ENCODE assay signal across 23 mouse cellular contexts in genomic region chr6:56805026-56805425, GRCm38 (mm10). TPM values are rescaled to one million over a fixed set of nuclear protein-coding genes. Genes with fewer than 3 reads are reported as not detected.
DNase-seq lines count a peak whose midpoint lies in the region; ATAC-seq and TF ChIP-seq lines count a peak whose summit lies in the region.
"Had no signal": no experiment of that assay in that cellular context is flagged by ENCODE, and none has a peak within 500 bp of the region (broad histone marks: within the 10 kb centered on the region; RNA-seq: fewer than 3 reads in every experiment).

No protein-coding gene starts in this region.

- no peak overlapping the region for H3K4me2 ChIP-seq in heart, embryonic 11.5 days

- H3K9me3 ChIP-seq in heart, embryonic 11.5 days (replicated peaks; ENCODE audit: control insufficient read depth, low read length), result no peaks in the 10 kb centered on the region
- H3K9me3 ChIP-seq: G1E had no signal

- H3K9ac ChIP-seq in heart, embryonic 11.5 days (ENCODE audit: low read depth, low read length), result no peak overlapping the region

- WGBS in heart, embryonic 11.5 days (ENCODE audit: insufficient replicate concordance), result 81% methylated on average over 4 of the region's 4 CpGs
- WGBS in cerebellum, adult 2 months, result 72% methylated on average over 4 of the region's 4 CpGs

- no peaks in the 10 kb centered on the region for H3K36me3 ChIP-seq in heart, embryonic 11.5 days (ENCODE audit: control insufficient read depth, insufficient read depth, low read length)
- H3K36me3 ChIP-seq: G1E had no signal

- H3K4me1 ChIP-seq in heart, embryonic 11.5 days (ENCODE audit: control insufficient read depth, insufficient read depth, low read length), result no peaks in the 10 kb centered on the region
- no peaks in the 10 kb centered on the region for H3K4me1 ChIP-seq in brown adipose tissue, adult 24 weeks (ENCODE audit: control insufficient read depth, insufficient read depth, insufficient read length, low read length)
- no peaks in the 10 kb centered on the region for H3K4me1 ChIP-seq in cerebellum, adult 2 months (ENCODE audit: control insufficient read depth, insufficient read depth, low read length)

- H3K4me3 ChIP-seq in heart, embryonic 11.5 days (ENCODE audit: low read depth, low read length), result no peak overlapping the region
- H3K4me3 ChIP-seq in brown adipose tissue, adult 24 weeks (ENCODE audit: insufficient read depth, low read depth, low read length), result peak overlapping the region; percentile 15; the same call in 1 of the 2 replicates
- no peak overlapping the region for H3K4me3 ChIP-seq in cerebellum, adult 2 months (replicated peaks; ENCODE audit: insufficient read depth, low read depth, low read length)

- no peak for TF ChIP-seq CTCF in cerebellum, adult 2 months (IDR thresholded peaks at IDR 0.05; ENCODE audit: borderline replicate concordance, insufficient read depth, low read depth, low read length)

- TF ChIP-seq POLR2A in cerebellum, adult 2 months (IDR thresholded peaks at IDR 0.05; ENCODE audit: borderline replicate concordance, insufficient read depth, low read length), result no peak

- DNase-seq in heart, adult 11 months, result peak; percentile 90
- DNase-seq in adipocyte (ENCODE audit: low spot score), result peak; percentile 69
- DNase-seq in cerebellum, adult 2 months, result no peak
- DNase-seq in layer of hippocampus, postnatal 36 days, result no peak
- DNase-seq: adrenal gland, adult 2 months; adrenal gland, adult 8-10 months; adrenal gland, postnatal 10 days; adrenal gland, postnatal 14 days; adrenal gland, postnatal 25 days; adrenal gland, postnatal 36 days; B cell, adult 2 months; cerebellum, adult 11 months; cerebellum, adult 11-12 months; cerebellum, adult 18-20 months; cerebellum, adult 8-10 months; cerebellum, adult 9-10 months had no signal

- no peak for ATAC-seq in heart, embryonic 11.5 days (replicated peaks; ENCODE audit: insufficient number of reproducible peaks, low FRiP score, low TSS enrichment)
- ATAC-seq: activated CD4-positive, CD25-positive, alpha-beta regulatory T cell, adult 4 months; CD4-positive, CD25-positive, alpha-beta regulatory T cell, adult 4 months; Patski had no signal

- H3K27me3 ChIP-seq in heart, embryonic 11.5 days (ENCODE audit: control insufficient read depth, insufficient read depth, low read length), result no peaks in the 10 kb centered on the region
- no peaks in the 10 kb centered on the region for H3K27me3 ChIP-seq in cerebellum, adult 2 months (ENCODE audit: control insufficient read depth, insufficient read depth, low read length)
- H3K27me3 ChIP-seq: CH12.LX had no signal

- H3K27ac ChIP-seq in heart, embryonic 11.5 days (ENCODE audit: low read depth, low read length), result no peak overlapping the region
- peak overlapping the region; percentile 74 for H3K27ac ChIP-seq in brown adipose tissue, adult 24 weeks (replicated peaks; ENCODE audit: low read depth, low read length)
- no peak overlapping the region for H3K27ac ChIP-seq in cerebellum, adult 2 months (ENCODE audit: insufficient read depth, low read length)

RNA-seq across cellular contexts. Expression of gene Kbtbd2, which starts 7.4 kb away (rescaled TPM):
- polyA plus RNA-seq in heart, embryonic 11.5 days (2014; fragmentation: Nextera tagmentation; extraction: Ambion mirVana), result 31.7 and 34.0 TPM in 2 replicates
- 15.4 and 16.1 TPM in 2 replicates for polyA plus RNA-seq in brown adipose tissue, adult 24 weeks (2012; ENCODE audit: insufficient read depth, insufficient read length, missing spikeins)
- 34.4 and 35.6 TPM in 2 replicates for polyA plus RNA-seq in cerebellum, adult 2 months (2012; rRNA removed)
- total RNA-seq in layer of hippocampus, postnatal 36 days (2021), result 10 to 100 TPM; 57.4 to 59.7 TPM

RNA-seq across cellular contexts. Expression of gene Fkbp9, which starts 26.8 kb away (rescaled TPM):
- polyA plus RNA-seq in heart, embryonic 11.5 days (2014; fragmentation: Nextera tagmentation; extraction: Ambion mirVana), result 114 and 142 TPM in 2 replicates
- polyA plus RNA-seq in brown adipose tissue, adult 24 weeks (2012; ENCODE audit: insufficient read depth, insufficient read length, missing spikeins), result 44.6 and 50.2 TPM in 2 replicates
- polyA plus RNA-seq in cerebellum, adult 2 months (2012; rRNA removed), result 19.3 and 19.7 TPM in 2 replicates
- 10 to 100 TPM; 24.6 to 27.3 TPM for total RNA-seq in layer of hippocampus, postnatal 36 days (2021)
- polyA plus RNA-seq: activated CD4-positive, CD25-positive, alpha-beta regulatory T cell, adult 4 months; CD4-positive, CD25-positive, alpha-beta regulatory T cell, adult 4 months; G1E had no signal

Comparison
In these comparisons a context has a peak if more than half of its experiments do, and no peak if none do; other contexts are left out.
1. DNase-seq: peak in heart, adult 11 months (single experiment) and adipocyte (single experiment); none in cerebellum, adult 2 months (0 of 2) and layer of hippocampus, postnatal 36 days (0 of 2).